Mouse (Mus musculus) spleen, postnatal 10 days (tissue): Measurements from ENCODE around the gene Dnaaf1.

Source experiments
- DNase-seq, 2 experiments: peaks; one replicate each; pipeline ENCODE4 v3.0.0; 2021 to 2022; ENCODE audit warnings: low spot score in 2 of 2

Dnaaf1 gene

GRCm38 (mm10) chr8:119623061-119623460, 48.0 kb downstream of the Dnaaf1 start:
- no peak for DNase-seq

DNA sequence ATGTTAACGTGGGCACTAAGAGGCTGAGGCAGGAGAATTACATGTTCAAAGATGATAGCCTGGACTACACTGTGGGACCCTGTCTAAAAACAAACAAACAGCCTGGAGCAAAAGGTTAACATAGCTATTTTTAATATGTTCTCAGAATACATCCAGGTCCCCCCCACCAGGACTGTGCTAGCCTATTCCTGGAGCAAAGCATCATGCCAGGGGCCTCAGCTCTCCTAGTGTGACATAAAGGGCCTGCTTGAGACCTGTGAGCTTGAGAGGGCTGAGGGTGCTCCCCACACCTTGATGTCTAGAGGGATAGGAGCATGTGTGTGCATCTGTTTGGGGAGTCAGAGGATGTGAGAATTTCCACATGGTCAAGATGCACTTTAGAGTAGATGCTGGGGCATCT, 48.7 kb downstream of the Dnaaf1 start:
- no peak for DNase-seq

GRCm38 (mm10) chr8:119624916-119625315, 49.9 kb downstream of the Dnaaf1 start:
- DNase-seq, result no peak

DNA sequence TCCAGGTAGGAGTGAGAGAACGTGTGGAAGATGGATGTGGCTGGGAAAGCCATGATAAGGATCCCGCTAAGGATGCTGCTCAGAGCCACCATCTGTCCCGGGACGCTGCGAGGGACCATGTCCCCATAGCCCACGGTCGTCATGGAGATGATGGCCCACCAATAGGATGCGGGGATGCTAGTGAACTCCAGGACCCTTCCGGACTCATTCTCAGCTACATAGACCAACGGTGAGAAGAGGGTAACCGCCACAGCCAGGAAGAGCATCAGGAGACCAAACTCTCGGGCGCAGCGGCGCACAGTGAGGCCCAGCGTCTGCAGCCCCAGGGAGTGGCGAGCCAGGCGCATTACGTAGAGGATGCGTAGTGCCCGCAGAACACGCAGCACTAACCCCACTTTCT, 50.8 kb downstream of the Dnaaf1 start:
- DNase-seq, result no peak

GRCm38 (mm10) chr8:119627199-119627598, 52.2 kb downstream of the Dnaaf1 start:
- DNase-seq, result no peak

DNA sequence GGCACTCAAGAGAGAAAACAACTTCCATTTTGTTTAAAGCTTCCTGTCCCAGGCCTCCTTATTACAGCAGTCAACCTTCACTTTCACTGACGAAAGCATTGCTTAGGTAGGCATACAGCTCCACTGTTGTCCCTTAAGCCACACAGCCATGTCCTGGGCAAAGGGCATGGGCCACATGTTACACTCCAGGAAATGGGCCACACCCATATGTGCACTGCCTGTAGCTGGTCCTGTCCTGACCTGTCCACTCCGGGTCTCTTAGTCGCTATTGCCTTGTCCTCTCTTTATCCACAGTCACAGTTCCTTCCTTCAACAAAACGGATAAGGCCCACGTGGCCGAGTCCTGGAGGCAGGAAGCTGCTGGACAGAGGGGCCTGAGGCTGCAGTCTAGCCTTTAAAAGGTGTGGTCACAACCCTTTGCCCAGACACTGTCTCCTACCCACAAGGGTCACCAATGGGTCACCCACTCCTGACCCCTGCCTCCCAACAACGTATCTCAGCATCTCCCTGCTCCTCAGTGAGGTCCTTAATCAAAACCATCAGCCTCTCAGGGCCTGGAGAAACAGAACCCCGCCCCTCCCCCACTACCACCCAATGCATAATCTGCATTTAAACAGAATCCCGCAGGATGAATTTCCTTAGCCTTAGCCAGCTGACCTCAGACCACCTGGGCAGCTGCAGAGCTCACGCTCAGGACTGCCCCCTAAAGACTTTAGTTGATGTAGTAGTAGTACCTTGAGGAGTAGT, 52.8 kb downstream of the Dnaaf1 start:
- DNase-seq, result no peak

- no peak for DNase-seq
Measured at GRCm38 (mm10) chr8:119630841-119631240, 55.8 kb downstream of the Dnaaf1 start.

DNA sequence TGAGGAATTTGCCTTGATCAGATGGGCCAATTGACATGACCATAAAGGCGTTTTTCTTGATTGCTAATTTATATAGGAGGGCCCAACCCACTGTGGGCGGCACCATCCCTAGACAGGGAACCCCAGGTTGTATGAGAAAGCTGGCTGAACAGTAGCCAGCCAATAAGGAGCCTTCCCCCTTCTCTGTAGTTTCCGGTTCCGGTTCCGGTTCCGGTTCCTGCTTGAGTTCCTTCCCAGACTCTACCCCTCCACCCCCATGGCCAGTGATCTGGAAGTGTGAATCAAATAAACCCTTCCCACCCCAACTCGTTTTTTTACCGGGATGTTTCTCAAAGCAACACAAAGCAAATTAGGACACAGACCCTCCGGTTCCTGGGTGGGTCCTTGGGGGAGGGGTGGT, 57.2 kb downstream of the Dnaaf1 start:
- DNase-seq, result no peak

DNA sequence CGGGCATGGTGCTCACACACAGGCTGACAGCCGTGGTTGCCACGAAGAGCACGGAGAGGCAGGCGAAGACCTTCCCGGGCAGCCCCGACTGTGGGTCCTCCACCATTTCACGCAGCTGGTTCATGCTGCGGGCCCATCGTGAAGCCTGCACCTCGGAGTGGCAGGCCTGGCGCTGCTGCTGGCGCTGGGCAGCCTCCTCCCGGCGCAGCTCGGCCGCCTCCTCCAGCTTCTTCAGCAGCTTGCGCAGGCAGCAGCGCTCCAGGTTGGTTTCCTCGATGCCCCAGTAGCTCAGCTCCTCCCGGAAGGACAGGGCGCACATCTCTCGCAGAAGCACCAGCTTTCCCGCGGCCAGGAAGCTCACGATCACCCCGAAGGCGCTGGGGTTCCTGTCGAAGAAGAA, 57.9 kb downstream of the Dnaaf1 start:
- no peak for DNase-seq

- no peak for DNase-seq
Measured at GRCm38 (mm10) chr8:119634616-119635336, 59.7 kb downstream of the Dnaaf1 start.

DNA sequence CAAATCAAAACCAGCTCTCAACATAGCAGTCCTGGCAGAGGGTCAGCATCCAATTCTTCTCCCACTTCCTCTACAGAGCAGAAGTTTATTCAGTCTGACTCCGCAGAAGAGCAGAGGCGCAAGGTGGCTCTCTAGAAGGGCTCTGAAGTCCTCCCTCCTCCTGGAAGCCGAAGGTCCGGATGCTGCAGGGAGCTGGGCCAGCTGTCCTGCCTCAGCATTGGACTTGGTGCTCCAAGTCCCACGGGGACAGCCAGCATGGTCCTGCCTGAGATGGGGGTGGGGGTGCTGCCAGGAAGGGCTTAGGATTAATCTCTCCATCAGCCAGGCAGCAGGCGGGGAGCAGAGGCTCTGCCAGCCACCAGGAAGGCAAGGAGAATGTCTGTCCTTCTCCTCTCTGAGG, 60.3 kb downstream of the Dnaaf1 start, which contains the start of gene Kcng4:
Gene Kcng4, minus strand, starts transcription at position 303 of the 400 bp plus-strand sequence.
- no peak for DNase-seq

GRCm38 (mm10) chr8:119635958-119636357, 60.9 kb downstream of the Dnaaf1 start:
- no peak for DNase-seq

- no peak for DNase-seq
Measured at GRCm38 (mm10) chr8:119636766-119637165, 61.7 kb downstream of the Dnaaf1 start.

GRCm38 (mm10) chr8:119637381-119637780, 62.3 kb downstream of the Dnaaf1 start:
- no peak for DNase-seq

DNA sequence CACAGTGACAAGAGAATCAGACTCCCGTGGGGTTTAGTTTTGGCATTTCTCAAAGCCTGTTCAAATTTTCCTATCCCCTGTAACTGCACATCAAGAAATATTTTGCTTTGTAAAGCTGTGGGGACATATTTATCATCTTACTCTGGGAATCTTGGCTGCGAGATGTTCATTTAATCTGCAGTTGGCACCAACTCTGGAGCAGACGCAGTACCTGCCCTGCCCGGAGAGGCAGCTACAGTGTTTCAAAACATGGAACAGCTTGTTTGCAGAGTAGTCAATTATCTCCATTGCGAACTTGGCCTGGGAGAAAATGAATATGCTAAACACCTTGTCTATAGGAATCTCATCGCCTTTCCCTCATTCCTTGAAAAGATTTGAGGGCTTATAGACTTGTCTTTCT, 63.2 kb downstream of the Dnaaf1 start:
- DNase-seq, result no peak

- DNase-seq, result no peak
Measured at GRCm38 (mm10) chr8:119639798-119640197, 64.8 kb downstream of the Dnaaf1 start.

GRCm38 (mm10) chr8:119641058-119641457, 66.0 kb downstream of the Dnaaf1 start:
- no peak for DNase-seq

DNA sequence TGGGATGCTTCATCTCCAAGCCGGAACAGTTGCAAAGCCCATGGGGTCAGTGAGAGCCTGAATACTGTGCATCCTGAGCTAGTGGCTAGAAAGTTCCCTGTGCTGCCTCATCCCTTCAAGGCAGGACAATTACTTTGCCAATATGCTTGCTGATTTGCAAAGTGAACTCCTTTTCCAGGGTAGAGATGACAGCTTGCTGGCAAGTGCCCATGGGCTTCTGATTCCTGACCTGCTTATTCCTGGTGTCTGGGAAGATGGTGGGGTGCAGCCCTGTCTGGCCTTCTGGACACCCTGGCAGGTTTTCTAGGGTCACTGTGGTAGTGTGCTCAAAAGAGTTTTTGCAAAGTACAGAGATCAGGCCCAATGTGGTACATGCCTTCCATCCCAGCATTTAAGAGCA, 67.9 kb downstream of the Dnaaf1 start:
- DNase-seq, result no peak

DNA sequence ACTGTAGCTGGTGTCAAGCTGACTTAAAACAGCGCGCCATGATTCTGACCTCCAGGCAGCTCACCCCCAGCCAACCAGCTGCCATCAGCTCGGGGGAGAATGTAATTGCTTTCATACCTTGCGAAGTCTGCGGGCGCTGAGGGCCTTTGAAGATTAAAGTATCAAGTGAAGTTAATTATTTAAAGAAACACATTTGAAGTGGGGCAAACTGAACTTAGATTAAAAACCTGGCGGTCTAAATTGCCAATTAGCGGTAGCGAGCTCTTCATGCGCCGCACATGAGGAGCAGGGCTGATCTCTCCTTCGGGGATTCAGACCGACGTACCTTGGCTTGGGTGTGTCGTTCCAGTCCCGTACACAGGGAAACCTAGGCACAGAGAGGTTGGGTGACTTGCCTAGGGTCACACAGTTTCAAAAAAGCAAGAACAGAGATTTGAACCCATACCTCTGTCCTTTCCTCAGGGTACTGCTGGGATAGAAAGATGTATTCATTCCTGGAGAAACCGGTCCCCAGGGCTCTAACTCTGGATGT, 69.5 kb downstream of the Dnaaf1 start:
- DNase-seq, result no peak

- DNase-seq, result no peak
Measured at GRCm38 (mm10) chr8:119644981-119645597, 70.1 kb downstream of the Dnaaf1 start.

DNA sequence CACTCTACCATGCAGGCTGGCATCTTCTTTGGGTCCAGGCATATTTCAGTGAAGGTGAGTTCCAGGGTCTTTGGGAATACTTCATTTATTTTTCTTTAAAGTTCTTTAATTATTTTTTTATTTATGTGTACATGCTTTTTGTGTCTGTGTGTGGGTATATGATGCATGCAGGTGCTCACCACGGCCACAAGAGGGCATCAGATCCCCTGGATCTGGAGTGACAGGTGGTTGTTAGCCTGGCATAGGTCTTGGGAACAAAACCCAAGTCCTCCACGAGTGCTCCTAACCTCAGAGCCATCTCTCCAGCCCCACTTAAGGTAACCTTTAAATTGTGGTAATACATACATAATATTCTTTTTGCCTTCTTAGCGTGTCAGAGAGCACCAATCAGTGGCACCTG, 71.2 kb downstream of the Dnaaf1 start:
- DNase-seq, result no peak

DNA sequence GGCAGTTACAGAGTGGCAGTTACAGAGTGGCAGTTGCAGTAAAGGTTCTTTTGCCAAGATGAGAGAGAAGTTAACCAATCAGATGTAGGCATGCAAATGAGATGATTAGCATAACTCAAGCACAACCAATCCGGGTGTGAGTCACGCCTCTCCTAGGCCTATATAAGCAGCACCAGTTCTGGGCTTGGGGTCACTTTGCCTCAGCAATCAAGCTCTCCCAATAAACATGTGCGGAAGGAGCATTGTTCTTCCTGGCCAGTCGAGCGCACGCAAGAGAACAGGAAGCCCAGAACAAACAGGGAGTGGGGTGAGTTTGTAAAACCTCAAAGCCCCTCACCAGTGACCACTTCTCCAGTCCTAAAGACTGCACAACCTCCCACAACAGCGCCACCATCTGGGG, 71.8 kb downstream of the Dnaaf1 start:
- no peak for DNase-seq
